Mouse (Mus musculus): ENCODE measurements around the gene Zfp296.
A peak's percentile ranks its signal among the peaks of the same experiment; 100 is the strongest.

The Zfp296 gene

DNA sequence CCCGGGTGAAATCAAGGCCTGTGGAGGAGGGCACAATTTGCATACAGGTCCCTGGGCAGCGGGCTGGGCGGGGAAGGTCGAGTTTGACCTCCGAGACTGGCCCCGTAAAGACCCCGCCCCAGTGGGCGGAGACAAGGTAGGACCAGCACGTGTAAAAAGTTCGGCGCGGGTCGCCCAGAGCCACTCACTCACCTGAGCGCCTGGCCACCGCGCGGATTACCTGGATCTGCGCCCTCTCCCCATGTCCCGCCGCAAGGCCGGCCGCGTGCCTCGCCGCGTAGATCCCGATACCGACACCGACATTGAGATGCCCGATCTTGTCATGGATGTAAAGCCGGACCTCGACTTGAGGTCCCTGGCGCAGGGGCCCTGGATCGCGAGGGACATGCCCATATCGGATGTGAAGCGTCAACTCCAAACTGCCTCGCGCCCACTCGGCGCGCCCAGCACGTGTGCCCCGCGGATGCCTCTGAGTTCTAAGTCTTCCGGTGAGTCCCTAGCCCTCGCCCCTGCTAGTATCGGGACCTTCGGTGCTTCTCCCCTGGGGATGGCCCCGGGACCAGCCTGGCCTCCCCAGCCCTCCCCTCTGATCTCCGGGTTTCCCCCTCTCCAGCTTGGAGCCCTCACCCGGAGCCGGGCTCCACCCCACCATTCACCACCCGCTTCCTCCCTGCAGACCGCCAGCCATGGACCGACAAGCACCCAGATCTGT is at the start of gene Zfp296, which contains the start of gene Gemin7:
TSS of gene Zfp296 (plus strand) at position 147 of the 712 bp plus-strand sequence.
TSS of gene Gemin7 (minus strand) at position 455 of the 712 bp plus-strand sequence.
- DNase-seq (ENCODE audit: low read depth in 1 of 2, low spot score in 2 of 2) = no peak

DNA sequence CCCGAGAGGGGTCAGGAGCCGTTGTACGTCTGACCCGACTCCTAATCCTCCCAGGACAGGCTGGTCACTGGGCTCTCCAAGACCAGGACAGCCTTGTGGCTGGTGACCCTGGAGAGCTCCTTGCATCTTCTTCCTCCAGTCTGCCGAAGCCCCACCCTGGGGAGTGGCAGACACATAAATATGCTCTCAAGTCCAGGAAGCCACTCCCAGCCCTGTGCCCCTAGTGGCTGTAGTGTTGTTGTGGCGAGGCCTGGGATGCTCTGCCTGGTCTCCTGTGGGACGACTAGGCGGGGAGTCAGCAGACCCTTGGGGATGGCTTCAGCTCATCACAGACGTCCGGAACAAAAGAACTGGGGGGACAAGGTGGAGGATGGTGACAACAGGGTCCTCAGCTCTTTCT is 46.0 kb upstream of the Zfp296 start:
- no peak for DNase-seq (ENCODE audit: low read depth in 1 of 2, low spot score in 2 of 2)

GRCm38 (mm10) chr7:19532240-19532639 is 44.8 kb upstream of the Zfp296 start:
- DNase-seq (ENCODE audit: low read depth in 1 of 2, low spot score in 2 of 2) = no peak

GRCm38 (mm10) chr7:19534676-19535075 is 42.4 kb upstream of the Zfp296 start:
- DNase-seq (ENCODE audit: low read depth in 1 of 2, low spot score in 2 of 2) = no peak

- DNase-seq (ENCODE audit: low read depth in 1 of 2, low spot score in 2 of 2) = no peak
Measured at GRCm38 (mm10) chr7:19540771-19541566, 36.1 kb upstream of the Zfp296 start.

DNA sequence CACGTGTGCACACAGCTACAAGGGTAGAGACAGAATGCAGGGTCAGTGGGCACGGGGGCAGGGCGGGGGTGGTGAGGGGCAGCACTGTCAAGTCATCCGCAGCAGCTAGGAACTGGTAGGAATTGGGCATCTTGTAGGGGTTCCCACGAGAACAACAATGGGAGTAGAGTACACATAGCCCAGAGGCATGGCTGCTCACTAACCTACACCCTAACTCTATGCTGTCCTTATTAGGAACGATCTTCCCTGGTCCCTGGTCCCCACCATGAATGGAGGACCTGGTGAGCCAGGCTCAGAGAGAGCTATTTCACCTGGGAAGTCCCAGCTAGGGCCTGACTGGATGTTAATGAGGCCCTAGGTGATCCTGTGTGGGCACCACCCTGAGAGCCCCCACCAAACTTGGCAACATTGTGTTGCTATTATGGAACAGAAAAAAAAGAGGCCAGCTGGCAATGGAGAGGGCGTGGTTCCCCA is 35.4 kb upstream of the Zfp296 start:
- no peak for DNase-seq (ENCODE audit: low read depth in 1 of 2, low spot score in 2 of 2)

GRCm38 (mm10) chr7:19542155-19542691 is 34.9 kb upstream of the Zfp296 start:
- no peak for DNase-seq (ENCODE audit: low read depth in 1 of 2, low spot score in 2 of 2)

GRCm38 (mm10) chr7:19543584-19543983 is 33.5 kb upstream of the Zfp296 start:
- DNase-seq (ENCODE audit: low read depth in 1 of 2, low spot score in 2 of 2) = no peak

DNA sequence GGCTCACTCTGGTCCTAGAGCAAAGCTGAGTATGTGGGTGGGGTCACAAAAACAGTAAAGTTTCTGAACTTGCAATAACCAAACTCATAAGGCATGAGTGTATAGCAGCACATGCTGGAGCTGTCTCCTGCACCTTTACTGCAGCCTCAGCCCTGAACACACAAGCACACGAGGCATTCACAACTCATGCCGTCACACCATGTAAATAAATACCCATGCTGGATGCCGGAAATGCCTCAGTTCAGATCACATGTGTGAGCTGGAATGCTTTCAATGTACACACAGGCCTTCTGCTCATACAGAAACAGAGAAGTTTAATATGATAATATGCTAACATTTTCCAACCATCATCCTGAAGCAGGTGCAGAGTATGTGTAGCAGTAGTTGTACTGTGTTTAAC is 31.1 kb upstream of the Zfp296 start:
- DNase-seq (ENCODE audit: low read depth in 1 of 2, low spot score in 2 of 2) = no peak

- no peak for DNase-seq (ENCODE audit: low read depth in 1 of 2, low spot score in 2 of 2)
Measured at GRCm38 (mm10) chr7:19547344-19547969, 29.6 kb upstream of the Zfp296 start.

DNA sequence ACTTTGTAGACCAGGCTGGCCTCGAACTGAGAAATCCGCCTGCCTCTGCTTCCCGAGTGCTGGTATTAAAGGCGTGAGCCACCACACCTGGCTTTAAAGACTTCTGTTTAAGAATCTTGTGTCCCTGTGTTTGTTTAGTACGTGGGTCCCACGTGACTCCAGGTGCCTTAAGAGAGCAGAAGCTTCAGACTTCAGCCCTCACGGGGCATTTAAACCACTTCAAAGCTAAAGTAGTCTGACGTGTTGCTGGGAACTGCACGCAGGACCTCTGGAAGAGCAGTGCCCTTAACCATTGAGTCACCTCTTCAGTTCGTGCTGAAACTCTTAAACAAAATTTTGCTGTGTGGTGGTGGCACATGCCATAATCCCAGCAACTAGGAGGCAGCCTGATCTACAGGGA is 27.7 kb upstream of the Zfp296 start:
- no peak for DNase-seq (ENCODE audit: low read depth in 1 of 2, low spot score in 2 of 2)

- no peak for DNase-seq (ENCODE audit: low read depth in 1 of 2, low spot score in 2 of 2)
Measured at GRCm38 (mm10) chr7:19551634-19552033, 25.5 kb upstream of the Zfp296 start.

DNA sequence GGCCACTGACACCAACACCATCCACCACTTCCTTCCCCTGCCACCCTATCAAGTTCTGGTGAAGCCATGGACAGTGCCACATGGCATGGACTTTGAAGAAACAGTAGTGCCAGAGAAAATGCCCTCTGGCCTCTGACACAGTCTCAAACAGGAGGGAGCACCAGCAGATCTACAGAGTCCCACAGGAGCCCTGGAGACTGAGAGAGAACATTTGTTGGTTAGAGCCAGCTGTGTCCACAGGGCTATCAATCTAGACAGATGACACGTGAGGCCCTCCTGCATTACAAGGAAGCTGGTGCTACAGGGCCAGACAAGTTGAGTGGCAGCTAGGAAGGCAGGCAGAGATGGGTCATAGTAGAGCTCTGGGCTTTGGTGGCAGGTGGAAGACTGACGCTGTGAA is 24.6 kb upstream of the Zfp296 start:
- DNase-seq (ENCODE audit: low read depth in 1 of 2, low spot score in 2 of 2) = no peak

DNA sequence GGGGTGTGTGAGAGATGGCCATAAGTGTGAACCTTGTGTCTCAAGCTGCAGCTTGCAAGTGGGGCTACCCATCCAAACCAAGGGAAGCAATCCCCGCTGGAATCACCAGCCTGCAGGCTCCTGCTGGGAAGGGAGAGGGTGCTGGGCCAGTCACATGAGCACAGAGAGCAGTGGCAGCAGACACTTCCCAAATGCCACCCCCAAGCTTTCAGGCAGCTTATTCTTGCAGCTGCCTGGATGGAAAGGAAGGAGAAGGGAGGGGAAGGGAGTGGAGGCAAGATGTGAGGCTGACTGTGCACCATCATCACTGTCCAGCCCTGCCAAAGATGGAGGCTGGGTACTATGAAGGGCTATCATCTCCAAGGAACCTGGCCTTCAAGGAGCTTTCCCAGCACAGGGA is 22.9 kb upstream of the Zfp296 start:
- DNase-seq (ENCODE audit: low read depth in 1 of 2, low spot score in 2 of 2) = no peak

GRCm38 (mm10) chr7:19557086-19557485 is 20.0 kb upstream of the Zfp296 start:
- DNase-seq (ENCODE audit: low read depth in 1 of 2, low spot score in 2 of 2) = no peak

GRCm38 (mm10) chr7:19557982-19558900 is 18.8 kb upstream of the Zfp296 start:
- no peak for DNase-seq (ENCODE audit: low read depth in 1 of 2, low spot score in 2 of 2)

DNA sequence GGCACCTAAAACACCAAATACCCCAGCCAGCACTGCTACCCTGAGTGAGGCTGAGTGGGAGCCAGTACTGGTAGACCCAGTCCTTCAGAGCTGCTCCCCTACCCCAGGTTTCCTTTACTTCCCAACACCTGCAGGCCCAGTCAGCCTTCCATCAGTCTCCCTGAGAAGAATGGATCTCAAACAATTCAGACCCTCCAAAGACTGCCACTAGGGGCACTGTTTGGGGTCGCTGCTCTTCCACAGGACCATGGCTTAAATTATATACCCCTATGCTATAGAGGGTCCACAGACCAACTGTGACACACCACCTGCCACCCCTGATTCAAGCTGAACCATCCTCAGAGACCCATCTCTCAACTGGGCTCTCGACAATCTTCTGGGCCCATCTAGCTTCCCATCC is 18.1 kb upstream of the Zfp296 start:
- no peak for DNase-seq (ENCODE audit: low read depth in 1 of 2, low spot score in 2 of 2)

DNA sequence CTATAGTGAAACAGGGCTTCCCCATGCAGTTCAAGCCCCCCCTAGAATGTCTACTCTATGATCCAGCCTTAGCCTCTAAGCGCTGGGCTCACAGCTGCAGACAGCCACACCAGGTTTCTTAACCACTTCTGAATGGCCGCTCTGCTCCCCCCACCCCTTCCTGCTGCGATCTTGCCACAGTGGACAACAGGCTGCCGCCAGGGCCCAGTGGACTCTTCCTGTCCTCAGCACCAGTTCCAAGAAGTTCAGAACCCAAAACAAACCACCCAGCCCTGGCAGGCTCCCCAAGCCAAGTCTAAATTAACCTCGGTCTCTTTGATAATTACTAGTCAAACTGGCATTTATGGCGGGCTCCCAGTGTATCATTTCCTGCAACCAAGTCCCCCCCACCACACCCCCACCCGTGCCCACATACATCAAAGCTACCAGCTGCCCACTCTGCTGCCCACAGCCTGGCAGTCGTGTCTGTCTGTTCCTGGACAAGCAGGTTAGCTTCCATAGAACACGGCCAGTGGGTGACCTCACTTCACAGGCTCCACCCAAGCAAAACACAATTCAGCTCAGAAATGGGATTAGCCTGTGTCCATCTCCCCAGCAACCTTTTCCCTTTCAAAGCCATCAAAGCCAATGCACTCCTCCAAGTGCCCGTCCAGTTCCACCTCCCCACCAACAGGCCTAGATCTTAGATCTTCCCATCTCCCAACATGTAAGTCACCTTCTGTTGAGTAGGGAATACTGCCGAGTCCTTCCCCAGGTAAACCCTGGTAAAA is 16.4 kb upstream of the Zfp296 start:
- DNase-seq (ENCODE audit: low read depth in 1 of 2, low spot score in 2 of 2) = no peak

GRCm38 (mm10) chr7:19561431-19561764 is 15.7 kb upstream of the Zfp296 start:
- DNase-seq (ENCODE audit: low read depth in 1 of 2, low spot score in 2 of 2) = peak in 1 of 2 experiments; percentile 8

Data from monocyte, adult 2 months (primary cell).